Mouse (Mus musculus): Measurements from ENCODE around the gene Rnf208.
A peak's percentile ranks its signal among the peaks of the same experiment; 100 is the strongest.
"Not testable (repeated sequence)": the region's sequence is repeated elsewhere in the genome, so short reads cannot be mapped to it uniquely, and the experiment has no call there.

The Rnf208 gene

DNA sequence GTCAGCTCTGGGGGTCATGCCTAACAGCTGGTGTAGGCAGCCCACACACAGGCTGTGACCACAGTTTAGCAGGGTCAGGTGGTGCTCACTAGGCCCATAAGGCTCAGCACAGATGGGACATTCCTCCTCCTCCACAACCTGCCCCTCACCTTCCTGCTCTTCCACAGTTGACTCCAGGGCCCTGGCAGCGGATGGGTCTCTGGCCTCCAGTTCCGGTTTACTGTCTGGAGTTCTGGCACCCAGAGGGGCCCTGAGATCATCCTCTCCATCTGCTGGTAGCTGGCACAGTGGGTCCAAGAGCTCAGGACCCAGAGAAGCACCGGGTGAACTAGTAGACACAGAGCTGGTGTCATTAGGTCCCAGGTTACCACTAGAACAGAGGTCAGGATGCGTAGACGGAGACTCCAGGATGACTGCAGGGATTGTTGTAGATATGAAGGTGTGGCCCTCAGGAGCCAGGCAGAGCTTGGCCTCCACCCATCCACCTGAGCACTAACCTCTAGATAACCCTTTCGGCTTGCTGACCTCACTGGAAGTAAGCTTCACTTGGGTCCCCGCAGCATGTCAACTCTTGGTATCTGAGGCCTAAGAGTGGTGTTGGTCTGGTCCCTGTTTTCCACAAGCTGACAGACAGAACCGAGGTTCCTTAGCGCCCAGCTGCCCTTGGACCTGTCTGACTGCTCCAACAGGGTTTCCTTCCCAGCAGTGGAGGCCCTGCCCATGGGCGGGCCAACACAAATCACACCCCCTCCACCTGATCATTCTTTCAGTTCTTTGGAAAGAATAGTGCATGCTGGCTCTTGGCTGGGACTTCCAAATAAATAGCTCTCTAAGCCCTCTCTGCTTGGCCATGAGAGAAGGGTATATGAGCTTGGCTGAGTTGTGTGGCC, 4.4 kb downstream of the Rnf208 start, which contains the start of gene AL732309.1:
TSS of gene AL732309.1 (minus strand) at position 681 of the 890 bp plus-strand sequence.
- no peak for DNase-seq (ENCODE audit: low read depth, low spot score)

DNA sequence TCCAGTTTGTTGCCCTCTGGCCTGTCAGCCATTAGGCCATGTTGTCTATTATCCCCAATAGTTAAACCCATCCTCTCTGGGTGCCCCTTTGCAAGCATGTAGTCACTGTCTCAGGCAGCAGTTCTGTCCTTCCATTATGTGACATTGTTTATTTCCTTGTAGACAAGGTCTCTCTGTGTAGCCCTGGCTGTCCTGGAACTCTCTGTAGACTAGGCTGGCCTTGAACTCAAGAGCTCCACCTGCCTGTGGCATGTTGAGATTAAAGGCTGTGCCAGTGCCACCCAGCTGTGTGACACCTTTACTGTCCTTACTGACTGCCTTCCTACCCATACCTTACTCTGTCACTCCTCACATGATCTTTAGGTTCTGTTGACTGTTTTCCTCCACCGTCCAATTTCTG, 10.3 kb downstream of the Rnf208 start:
- no peak for DNase-seq (ENCODE audit: low read depth, low spot score)

DNA sequence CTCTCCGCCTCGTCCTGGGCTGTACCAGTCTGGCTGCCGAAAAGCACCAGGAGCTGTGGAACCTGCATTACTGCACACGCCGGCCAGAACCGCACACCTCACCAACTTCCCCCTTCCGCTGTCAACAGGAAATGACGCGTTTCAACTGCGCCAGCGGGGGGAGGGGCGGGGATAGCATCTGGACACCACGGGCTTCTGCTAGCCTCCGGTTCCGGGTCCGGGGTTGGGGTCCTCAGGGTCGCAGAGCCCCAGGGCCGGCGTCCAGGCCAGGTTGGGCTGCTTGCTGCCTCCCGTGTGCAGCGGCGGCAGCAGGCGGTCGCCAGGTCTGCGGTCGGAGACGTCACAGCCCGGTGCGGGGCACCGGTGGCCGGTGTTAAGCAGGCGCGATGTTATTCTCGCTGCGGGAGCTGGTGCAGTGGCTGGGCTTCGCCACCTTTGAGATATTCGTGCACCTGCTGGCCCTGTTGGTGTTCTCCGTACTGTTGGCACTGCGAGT, 13.3 kb downstream of the Rnf208 start, which contains the start of gene Tmem203:
TSS of gene Tmem203 (plus strand) at position 156 of the 496 bp plus-strand sequence.
- DNase-seq (ENCODE audit: low read depth, low spot score) = peak; percentile 83

DNA sequence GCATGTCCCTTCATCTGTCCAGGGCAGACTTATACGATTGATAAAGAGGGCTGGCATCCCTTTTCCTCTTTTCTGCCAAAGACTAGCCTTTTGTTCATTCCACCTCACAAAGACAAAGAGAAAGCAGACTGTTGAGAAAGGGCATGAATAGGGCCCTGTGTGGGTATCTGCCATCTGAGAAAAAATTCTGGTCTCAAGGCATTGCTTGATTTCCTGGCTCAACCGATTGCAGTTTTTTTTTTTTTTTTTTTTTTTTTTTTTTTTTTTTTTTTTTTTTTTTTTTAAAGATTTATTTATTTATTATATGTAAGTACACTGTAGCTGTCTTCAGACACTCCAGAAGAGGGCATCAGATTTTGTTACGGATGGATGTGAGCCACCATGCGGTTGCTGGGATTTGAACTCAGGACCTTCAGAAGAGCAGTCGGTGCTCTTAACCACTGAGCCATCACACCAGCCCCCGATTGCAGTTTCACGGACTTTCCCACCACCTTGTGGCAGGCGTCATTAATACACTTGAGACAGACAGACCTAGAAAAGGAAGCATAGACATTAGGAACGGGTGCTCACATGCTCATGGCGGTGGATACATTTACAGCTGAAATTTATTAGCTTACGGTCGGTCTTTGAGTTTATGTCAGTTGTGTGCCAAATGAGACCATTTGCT, 14.5 kb downstream of the Rnf208 start:
- DNase-seq (ENCODE audit: low read depth, low spot score) = not testable (repeated sequence)

DNA sequence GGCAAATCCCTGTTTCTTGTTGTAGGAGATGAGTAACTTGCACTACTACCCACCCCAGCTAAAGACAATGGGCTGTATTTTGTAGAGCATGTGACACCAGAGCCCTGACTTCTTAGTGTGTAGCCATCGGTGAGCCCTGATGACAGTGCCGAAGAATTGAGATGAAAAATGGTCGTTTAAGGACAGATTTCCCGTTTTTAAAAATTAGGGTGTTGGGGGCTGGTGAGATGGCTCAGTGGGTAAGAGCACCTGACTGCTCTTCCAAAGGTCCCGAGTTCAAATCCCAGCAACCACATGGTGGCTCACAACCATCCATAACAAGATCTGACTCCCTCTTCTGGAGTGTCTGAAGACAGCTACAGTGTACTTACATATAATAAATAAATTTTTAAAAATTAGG, 15.2 kb downstream of the Rnf208 start:
- not testable (repeated sequence) for DNase-seq (ENCODE audit: low read depth, low spot score)

DNA sequence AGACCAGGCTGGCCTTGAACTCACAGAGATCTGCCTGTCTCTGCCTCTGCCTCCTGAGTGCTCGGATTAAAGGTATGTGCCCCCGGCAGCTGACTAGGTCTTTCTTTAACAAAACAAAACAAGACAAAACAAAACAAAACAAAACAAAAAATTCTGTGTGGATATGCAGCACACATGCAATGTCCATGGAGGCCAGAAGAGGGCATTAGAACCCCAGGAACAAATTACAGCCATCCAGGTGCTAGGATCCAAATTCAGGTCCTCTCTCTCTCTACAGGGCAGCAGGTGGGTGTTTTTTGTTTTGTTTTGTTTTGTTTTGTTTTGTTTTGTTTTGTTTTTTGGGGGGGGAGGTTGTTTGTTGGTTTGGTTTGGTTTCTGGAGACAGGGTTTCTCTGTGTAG, 16.8 kb downstream of the Rnf208 start:
- DNase-seq (ENCODE audit: low read depth, low spot score) = no peak

DNA sequence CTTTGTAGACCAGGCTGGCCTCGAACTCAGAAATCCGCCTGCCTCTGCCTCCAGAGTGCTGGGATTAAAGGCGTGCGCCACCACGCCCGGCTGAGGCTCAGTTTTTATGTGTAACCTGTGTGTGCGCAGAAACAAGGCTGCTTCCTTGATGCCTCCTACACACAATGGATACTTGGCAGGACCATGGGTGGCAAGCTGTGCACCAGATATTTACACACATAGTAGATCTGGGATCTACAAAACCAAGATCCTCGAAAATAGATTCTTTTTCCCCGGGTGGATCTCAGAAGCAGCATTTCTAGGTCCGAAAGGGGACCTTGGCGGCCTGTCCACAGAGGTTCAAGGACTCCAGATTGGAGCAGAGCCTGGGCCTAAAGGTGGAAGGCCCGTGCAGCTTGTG, 19.8 kb downstream of the Rnf208 start:
- DNase-seq (ENCODE audit: low read depth, low spot score) = no peak

DNA sequence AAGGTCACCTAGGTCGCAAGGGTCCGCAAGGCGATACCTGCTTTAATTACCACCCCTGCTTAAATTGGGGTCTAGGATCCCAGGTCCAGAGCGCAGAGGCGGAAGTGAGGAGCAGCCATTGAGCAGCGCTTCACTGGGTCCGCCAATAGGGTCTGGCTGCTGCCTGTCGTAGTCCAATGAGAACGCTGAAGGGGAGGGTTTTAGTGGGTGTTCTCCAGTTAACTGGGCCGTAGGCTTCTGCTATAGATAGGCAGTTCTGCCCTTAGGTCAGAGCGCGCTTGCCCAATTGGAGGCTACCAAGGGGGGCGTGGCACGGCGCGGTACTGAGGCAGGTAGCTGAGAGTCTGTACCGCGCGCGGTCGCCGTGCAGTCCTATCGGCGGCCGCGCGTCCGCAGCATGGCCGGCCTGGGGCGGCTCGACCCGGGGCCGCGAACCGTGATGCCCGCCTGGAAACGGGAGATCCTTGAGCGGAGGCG, 20.3 kb downstream of the Rnf208 start, which contains the start of gene Tprn:
TSS of gene Tprn (plus strand) at position 328 of the 477 bp plus-strand sequence.
- peak; percentile 95 for DNase-seq (ENCODE audit: low read depth, low spot score)

DNA sequence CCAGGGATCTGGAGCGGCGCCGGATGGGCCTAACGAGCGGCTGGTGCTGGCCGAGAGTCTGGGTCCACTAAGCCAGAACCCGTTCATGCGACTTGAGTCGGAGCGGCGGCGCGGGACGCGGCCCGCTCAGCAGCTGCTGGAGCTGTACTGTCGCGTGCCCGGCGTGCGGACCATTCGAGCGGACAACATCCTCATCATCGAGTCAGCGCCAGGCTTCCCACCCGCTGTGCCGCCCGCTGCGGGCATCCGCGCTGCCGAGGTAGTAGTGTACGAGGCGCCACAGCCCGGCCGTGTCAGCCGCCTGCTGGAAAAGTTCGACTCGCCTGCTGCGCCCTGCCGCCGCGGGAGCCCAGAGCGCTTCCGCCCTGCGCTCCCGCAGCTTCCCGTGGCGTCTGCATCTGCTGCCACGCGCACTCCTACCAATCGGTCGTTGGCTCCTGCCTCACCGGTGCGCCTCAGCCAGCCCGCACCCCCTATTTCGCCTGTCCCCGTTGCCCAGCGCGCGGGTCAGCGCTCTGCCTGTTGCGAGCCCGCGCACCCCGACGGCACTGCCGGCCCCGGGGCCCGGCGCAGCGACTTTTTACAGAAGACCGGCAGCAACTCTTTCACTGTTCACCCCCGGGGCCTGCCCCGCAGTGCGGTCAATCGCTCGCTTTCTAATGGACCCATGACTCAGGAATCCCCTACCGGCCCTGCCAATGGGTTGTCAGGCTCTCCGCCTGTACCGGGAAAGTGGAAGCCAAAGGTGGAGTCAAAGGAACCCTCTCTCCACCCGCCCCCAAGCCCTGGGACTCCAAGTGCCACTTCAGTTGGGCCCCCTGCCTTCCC, 21.0 kb downstream of the Rnf208 start:
- no peak for DNase-seq (ENCODE audit: low read depth, low spot score)

DNA sequence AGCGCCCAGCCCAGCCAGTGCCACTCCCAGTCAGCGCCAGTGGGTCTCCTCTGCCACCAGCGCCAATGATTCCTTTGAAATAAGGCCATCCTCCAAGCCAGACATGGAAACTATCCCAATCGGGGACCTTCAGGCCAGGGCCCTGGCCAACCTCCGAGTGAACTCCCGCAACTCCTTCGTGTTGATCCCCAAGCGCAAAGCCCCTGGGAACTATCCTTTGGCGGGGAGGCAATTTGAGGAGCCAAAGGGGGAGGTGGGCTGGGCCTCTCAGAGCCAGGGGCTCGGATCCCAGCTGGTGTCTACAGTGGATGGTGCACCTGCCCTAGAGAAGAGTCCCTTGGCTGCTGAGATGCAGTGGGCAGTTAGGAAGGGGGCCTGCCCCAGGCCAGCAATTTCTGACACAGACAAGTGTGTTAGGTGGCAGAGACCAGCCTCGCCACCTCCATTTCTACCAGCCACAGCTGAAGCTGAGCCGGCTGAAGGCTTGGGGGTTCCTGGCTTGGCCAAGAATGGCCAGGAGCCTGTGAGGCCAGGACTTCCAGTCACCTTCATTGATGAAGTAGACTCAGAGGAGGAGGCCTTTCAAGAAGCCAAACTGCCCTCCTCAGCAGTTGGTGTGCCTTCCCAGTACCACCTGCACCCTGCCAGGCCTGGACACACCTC, 21.7 kb downstream of the Rnf208 start:
- no peak for DNase-seq (ENCODE audit: low read depth, low spot score)

DNA sequence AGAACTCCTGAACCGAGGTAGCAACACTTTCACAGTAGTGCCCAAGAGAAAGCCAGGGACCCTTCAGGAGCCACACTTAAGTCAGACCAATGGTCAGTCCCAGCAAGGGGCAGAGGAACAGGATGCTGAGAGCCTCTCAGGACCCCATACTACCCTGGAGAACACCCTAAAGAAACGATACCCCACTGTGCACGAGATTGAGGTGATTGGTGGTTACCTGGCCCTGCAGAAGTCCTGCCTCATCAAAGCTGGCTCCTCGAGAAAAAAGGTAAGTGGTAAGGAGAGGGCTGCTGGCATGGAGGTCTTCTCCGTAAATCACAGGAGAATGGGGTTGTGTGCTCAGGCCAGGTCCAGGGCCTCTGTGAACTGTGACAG, 22.2 kb downstream of the Rnf208 start:
- DNase-seq (ENCODE audit: low read depth, low spot score) = no peak

DNA sequence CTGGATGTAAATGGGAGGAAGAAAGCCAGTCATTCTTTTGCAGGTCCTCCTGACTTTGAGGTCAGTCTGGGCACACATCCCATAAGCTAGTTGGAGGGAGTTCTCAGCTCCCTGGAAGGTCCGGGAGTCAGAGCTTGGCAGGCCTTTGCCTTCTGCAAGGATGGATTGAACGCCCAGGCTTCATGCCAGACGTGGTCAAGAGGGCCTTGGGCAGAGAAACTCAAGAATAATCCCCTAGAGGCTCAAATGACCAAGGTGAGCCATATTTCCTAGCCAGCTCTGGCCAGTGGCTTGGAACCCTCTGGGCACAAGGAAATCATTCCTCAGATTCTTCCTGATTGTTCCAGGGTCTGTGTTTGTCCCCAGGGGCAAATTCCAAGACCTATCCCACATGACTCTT, 22.8 kb downstream of the Rnf208 start:
- DNase-seq (ENCODE audit: low read depth, low spot score) = no peak

DNA sequence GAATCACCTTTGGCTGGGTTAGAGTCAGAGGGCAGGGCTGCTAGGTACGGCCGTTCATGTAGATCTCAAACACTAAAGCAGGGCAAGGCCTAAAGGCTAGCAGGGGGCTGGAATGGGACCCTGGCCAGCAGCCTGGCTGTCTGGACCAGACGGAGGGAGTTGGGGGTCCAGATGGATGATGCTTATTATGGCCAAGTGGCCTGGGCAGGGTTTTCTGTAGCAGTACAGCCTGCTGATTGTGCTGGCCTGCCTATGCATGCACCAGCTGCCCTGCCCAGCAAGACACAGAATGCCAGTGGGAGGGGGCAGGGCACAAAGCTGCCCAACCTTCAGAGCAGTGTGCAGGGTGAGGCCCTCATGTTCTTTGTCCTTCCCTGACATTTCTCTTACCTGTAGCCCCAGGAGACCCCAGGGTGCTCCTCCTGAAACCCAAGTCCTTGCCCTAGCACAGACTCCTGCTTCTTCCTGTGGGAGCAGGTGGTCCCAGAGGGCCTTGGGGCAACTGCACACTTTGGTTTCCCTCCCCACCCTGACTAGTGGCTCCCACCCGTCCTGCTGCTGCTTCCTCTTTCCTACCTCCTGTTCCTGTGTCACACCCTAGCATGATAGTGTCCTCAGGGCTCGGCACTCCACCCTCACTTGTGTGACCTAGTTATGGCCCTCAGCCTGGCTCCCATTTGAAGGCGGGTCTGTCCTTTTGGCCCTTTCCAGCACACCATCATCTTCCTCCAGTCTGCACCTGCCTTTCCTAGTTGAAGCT, 24.0 kb downstream of the Rnf208 start:
- no peak for DNase-seq (ENCODE audit: low read depth, low spot score)

DNA sequence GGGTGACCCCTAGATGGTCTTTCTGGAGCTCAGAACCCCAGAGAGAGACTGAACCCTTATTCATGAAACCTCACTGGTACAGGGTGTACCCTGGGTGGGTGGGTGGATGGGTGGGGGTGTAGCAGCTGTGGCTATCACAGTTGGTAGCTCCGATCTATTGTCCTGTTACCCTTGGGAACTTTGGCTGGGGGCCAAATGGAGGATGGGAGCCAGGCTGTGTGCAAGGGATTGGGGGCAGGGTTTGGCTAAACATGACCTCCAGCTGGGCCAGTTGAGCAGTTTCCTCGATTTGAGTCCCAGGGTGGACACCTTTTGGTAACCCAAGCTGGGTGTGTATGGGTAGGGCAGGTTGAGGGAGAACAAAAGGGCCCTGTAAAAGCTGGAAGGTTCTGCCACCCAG, 24.7 kb downstream of the Rnf208 start:
- DNase-seq (ENCODE audit: low read depth, low spot score) = no peak

DNA sequence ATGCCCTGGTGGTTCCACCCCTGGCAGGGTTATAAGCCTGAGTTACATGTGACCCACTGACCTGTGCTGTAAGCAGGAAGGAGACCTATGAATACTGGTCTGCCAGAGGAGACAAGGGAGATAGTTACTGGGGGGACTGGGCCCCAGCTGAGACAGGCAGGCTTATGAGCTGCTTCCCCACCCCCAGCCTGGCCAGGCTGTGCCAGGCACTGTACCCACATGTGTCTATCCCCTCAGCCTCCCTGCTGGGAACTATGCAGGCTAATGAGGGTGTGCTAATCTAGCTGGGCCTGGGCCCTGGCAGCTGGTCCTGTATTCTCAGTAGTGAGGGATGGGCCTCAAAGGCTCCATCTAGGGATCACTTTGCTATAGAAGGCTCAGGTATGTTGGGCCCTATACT, 25.2 kb downstream of the Rnf208 start:
- no peak for DNase-seq (ENCODE audit: low read depth, low spot score)

DNA sequence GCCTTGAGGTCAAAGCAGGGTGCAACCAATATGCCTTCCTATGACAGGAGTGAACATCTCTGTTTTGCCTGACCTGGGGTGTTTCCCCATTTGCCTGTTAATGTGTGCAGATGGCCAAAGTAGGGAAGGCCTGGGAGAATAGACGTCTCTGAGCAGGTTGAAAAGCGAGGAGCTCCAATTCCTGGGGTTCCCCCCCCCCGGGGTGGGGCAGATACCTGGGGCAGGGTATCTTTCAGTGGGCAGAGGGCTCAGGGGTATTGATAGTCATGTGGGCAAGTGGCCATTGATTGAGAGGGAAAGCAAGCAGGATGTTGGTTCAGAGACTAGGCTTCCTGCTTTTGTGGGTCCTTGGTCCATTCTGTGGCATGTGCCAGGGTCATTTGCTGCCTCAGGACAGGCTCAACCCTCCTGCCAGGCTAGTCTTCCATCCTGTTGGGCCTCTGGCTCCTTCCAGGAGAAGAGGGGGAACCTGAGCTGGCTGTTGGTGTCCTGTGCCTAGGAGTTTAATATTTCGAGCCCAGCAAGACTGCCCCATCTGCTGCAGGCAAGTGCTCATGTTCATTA, 25.8 kb downstream of the Rnf208 start:
- no peak for DNase-seq (ENCODE audit: low read depth, low spot score)

DNA sequence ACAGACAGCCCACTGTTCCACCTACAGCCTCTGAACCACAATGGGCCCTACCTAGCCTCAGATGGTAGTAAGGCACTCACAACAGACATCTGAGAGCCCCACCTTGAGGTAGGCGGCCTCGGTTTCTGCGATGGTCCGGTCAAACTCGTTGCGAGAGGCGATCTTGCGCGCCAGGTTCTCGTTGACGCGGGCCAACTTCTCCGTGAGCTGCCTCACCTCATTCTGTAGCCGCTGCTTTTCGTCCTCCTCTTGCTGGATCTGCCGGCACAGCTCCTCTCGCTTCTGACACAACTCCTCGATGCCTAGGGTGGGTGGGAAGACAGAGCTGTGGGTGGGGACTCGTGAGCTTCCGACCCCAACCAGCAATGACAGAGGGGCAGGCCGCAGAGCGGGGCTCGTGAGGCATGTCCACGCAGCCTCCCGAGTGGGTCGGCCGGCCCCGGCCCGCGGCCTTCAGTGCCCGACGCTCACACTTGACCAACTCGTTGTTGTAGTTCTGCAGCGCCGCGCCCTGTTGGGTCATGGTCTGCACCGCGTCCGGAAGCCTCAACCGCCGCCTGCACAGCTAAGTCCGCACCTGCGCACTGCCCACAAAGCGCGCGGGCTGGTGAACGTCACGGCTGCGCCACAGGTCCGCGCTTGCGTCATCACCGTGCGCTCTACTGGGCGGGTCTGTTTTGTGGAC, 29.9 kb downstream of the Rnf208 start, which contains the start of the genes Ssna1 and Anapc2:
TSS of gene Ssna1 (minus strand) at position 612 of the 685 bp plus-strand sequence.
TSS of gene Anapc2 (plus strand) at position 652 of the 685 bp plus-strand sequence.
- DNase-seq (ENCODE audit: low read depth, low spot score) = peak; percentile 90

DNA sequence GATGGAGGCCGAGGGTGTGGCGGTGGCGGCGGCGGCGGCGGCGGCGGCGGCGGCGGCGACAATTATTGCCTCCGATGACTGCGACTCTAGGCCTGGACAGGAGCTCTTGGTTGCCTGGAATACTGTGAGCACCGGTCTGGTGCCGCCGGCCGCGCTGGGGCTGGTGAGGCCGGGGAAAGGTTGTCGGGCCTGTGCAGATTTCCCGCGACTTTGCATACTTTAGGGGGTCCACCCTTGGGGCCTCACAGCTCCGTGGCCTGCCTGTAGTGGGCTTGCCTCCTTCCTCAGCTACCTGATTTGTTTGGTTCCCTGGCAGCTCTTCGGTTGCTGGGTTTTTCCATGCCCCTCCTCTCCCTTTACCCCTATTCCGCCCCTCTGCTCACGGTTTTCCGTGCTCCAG, 30.5 kb downstream of the Rnf208 start:
- no peak for DNase-seq (ENCODE audit: low read depth, low spot score)

DNA sequence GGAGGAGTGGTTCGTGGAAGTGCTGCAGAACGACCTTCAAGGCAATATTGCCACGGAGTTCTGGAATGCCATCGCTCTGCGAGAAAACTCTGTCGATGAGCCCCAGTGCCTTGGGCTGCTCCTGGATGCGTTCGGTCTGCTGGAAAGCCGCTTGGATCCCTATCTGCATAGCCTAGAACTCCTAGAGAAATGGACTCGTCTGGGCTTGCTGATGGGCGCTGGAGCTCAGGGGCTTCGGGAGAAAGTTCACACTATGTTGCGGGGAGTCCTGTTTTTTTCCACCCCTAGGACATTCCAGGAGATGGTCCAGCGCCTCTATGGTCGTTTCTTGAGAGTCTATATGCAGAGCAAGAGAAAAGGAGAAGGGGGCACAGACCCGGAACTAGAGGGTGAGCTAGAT, 31.0 kb downstream of the Rnf208 start:
- DNase-seq (ENCODE audit: low read depth, low spot score) = no peak
